Mouse (Mus musculus): Measurements from ENCODE around the gene Gm39566.

The Gm39566 gene

DNA sequence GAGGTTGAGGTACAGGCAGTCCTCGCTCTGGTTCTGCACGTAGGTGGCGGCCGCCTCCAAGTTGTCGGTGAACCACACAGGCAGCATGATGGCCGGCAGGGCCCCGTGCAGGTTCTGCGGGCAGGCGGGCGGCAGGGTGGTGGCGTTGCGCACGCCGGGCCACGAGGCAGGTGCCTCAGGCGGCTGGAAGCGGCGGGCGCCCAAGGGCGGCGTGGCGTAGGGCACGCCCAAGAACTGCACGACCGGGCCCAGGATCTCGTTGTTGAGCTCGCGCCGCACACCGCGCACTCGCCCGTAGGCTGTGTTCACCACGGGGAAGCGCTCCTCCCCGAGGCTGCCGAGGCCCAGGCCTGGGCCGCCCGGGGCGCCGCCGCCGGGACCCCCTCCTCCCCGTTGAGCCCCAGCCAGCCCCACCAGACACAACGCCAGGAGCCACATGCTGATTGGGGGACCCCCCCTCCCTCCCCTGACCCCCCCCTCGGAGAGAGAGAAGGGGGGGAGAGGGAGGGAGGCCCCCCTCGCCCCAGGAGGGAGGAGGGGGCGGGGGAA lies 19.0 kb upstream of the Gm39566 start:
- peak; percentile 50 for DNase-seq (ENCODE audit: low spot score)

DNA sequence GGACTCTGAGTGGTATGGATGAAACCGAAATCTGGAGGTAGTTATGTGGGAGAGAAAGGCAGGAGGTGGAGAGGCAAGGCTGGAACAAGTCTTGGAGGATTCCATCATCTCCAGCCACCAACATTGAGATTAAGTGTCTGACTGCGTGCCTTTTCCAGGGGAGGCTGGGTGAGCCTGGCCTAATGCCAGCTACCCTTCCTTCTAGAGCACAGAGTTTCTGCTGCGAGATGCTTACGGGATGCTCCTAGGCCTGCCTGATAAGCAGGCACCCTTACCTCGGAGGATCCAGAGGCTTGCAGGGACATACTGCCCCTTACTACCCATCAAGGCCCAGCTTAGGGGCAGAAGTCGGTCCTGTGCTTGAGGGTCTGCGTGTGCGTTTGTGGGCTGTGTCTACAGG lies 18.5 kb upstream of the Gm39566 start:
- DNase-seq (ENCODE audit: low spot score), result no peak

- no peak for DNase-seq (ENCODE audit: low spot score)
These were observed 13.7 kb upstream of the Gm39566 start for GRCm38 (mm10) chr11:69828832-69829231.

DNA sequence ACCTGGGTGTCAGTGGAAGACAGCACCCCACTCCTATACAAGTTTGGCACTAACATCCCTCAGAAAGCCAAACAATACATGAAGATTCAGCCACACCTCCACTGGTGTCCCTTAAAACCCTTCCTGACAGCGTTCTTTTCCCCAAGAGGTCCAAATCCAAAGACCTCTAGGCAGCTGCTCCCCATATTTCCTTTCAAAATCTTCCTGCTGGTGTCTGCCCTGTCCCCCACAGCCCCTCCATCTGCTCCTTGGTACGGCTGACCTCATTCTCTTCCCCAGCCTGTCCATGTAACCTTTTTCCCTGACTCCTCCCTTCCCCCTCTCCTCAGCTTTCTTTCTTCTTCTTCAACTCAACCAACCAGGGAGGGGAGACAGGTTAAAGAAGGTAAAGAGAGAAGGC lies 8.4 kb upstream of the Gm39566 start:
- no peak for DNase-seq (ENCODE audit: low spot score)

GRCm38 (mm10) chr11:69822080-69822479 lies 7.0 kb upstream of the Gm39566 start, which contains the start of gene Spem1:
Gene Spem1 (minus strand): TSS chr11:69822180.
- DNase-seq (ENCODE audit: low spot score), result no peak

- DNase-seq (ENCODE audit: low spot score), result no peak
These were observed 3.8 kb upstream of the Gm39566 start for GRCm38 (mm10) chr11:69818871-69819270.

- no peak for DNase-seq (ENCODE audit: low spot score)
These were observed 3.3 kb upstream of the Gm39566 start, which contains the start of gene Spem2 for GRCm38 (mm10) chr11:69818365-69818764. Gene Spem2 (minus strand): TSS chr11:69818465.

DNA sequence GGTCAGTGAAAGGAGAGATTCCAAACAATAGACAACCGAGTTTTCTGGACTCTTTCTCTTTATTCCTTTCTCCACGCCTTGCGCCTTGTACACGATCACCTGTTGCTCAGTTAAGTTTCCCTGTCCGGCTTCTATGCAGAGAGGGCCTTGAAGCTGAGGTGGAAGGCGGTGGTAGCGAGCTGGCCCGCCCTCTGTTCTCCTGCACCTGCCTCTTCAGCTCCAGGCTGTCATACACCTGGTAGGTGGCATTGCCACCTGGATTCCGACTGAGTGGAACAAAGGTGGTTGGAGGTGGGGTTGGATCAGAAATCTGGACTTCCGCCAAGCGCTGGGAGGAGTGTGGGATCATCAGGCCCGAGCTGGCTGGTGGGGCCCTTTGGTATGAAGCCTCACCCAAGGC lies 1.4 kb upstream of the Gm39566 start:
- no peak for DNase-seq (ENCODE audit: low spot score)

DNA sequence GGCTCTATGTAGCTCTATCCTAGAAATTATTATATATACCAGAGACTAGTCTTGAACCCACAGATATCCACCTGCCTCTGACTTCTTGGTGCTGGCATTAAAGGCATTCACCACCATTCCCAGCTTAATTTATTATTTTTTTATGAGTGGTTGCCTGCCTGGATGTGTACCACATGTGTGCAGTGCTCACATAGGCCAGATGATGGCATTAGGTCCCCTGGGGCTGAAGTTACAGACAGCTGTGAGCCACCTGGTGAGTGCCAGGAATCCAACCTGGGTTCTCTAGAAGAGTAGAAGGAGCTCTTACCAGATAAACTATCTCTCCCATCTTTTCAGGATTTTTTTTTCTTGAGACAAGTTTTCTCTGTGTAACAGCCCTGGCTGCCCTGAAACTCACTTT lies 4.8 kb downstream of the Gm39566 start:
- no peak for DNase-seq (ENCODE audit: low spot score)

- DNase-seq (ENCODE audit: low spot score), result no peak
These were observed 7.5 kb downstream of the Gm39566 start for GRCm38 (mm10) chr11:69807641-69808040.

GRCm38 (mm10) chr11:69806378-69806777 lies 8.7 kb downstream of the Gm39566 start:
- DNase-seq (ENCODE audit: low spot score), result no peak

DNA sequence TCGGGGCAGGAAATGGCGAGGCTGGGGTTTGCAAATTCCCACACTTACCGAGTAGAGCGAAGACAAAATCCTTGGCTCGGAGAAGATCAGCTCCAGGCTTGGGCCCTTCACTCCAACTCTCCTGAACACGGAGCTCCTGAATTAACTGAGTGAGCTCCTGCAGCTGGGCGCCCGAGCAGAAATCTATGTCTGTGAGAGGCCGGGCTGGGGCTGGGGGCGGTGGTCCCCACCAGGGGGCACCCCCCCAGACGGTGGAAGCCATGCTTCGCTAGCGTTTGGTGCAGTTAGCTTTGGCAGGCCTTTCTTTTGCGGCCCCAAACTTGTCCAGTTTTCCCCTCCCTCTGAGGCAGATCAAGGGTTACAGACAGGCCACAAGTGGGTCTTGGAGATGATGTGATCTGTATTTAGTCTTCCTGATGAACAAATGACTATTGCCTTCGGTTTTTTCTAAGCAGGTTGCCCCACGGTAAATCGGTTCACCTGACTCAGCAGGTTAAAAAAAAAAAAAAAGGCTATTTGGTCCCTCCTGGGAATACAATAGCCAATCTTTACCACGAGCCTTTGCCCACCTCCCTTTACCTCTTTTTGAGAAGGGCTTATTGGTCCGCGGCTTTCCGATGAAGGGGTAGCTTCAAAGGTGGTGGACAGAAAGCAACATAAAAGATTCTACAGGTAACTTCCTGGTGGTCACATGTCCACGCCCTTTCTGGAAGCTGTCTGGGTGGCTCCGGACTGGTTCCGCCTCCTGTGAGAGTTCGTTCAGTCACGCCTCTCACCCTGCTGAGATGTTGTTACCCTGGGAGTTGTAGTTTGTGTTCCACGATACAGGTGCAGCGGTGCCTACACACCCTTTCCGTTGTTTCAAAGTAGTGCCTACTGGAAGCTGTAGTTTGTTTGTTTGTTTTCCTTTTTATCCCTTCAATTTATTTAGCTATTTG lies 9.9 kb downstream of the Gm39566 start, which contains the start of gene Tmem102:
Gene Tmem102, minus strand, starts transcription at position 653 of the 938 bp plus-strand sequence.
- peak; percentile 80 for DNase-seq (ENCODE audit: low spot score)

DNA sequence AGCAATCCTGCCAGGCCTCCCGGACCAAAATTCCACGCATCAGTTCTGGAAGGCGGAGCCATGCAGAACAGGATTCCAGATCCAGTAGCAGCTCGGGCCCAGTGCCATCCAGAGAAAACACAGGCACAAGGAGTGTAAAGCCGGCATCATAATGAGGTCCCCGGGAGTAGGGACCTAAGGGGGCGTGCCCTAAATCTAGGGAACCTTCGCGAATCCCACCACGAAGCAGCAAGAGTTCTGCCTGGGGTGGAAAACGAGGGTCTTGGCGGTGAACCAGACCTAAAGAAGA lies 10.5 kb downstream of the Gm39566 start:
- DNase-seq (ENCODE audit: low spot score), result peak; percentile 42

DNA sequence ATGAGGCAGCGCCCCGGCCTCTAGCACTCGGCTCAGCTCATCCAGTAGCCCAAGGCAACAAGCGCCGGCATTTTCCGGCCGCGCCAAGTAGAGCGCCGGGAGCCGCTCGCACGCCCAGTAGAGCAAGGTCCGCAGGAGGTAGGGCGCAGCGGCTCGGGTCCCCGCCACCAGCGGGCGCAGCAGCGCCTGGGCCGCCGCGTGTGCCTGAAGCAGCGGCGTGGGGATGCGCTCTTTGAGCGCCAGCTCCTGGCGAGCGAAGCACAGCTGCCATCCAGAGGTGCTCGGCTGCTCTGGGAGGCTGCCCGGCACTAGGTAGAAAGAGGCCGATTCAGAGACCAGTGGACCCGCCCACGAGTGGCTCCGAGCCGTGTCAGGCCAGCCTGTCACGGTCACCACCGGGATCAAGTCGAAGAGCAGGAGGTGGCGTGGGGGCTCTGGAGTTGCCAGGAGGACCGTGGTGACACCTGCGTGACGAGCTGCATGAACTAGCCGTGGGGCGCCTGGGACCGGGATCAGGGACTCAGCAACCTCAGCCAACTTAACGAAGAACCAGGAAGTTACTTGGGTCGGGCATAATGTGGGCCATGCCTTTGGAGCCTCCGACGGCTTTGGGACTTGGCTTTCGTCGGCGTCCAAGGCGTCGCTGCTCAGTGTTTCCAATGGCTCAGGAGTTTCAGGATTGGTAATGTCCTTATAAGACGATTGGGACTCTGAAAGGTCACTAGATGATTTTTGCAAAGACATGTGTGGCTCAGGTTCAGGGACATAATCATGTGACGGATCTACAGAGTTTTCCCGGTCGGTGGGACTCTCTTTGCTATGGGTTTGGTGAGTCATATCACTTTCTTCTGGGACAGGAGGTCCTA lies 11.1 kb downstream of the Gm39566 start:
- DNase-seq (ENCODE audit: low spot score), result peak; percentile 71

GRCm38 (mm10) chr11:69803328-69803727 lies 11.8 kb downstream of the Gm39566 start:
- DNase-seq (ENCODE audit: low spot score), result no peak

DNA sequence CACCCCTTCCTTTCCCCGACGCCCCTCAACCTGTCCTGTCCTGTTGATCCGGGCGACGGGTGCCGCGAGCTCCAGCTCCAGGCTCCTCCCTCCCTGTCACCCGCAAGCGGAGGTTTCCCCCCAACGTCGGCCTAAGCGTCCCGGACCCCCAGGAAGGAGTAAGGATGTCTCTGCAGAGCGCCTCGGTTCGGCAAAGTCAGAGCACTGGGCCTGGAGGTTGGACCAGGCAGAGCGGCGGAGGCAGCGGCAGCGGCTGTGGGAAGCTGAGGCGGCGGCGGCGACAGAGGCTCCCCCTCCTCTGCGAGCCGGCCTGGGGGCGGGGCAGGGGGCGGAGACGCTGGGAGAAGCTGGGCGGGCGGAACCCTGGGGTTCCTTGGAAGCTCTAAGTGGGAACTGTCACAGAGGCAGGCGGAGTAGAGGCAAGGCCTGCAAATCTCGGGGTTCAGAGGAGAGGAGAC lies 12.4 kb downstream of the Gm39566 start:
- DNase-seq (ENCODE audit: low spot score), result peak; percentile 87

DNA sequence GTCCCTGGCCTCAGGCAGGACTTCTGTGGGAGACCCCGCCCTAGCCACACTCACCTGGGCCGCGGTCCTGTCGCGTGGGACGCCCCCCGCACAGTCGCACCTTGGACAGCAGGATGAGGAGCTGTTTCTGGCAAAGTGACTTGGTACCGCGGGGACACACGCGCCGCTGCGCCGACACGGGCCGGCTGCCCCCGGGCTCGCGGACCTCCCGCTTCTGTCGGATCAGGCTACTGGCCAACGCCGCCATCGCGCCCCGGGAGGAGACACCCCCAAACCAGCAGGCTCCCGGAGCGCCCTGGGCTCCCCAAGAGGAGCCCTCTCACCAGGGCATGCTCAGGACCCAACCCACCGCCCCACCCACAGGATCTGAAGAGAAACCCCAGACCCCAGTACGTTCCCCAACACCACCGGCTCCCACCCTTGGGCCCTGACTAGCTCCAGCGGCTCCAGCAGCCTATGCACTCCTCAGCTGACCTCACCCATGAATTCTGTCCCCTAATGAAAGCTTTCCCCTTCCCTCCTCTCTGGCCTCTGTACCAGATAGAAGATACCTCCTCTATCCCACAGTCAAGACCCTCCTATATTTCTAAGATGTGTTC lies 13.6 kb downstream of the Gm39566 start, which contains the start of gene Fgf11:
Gene Fgf11, minus strand, starts transcription at position 479 of the 599 bp plus-strand sequence.
- DNase-seq (ENCODE audit: low spot score), result peak; percentile 14

DNA sequence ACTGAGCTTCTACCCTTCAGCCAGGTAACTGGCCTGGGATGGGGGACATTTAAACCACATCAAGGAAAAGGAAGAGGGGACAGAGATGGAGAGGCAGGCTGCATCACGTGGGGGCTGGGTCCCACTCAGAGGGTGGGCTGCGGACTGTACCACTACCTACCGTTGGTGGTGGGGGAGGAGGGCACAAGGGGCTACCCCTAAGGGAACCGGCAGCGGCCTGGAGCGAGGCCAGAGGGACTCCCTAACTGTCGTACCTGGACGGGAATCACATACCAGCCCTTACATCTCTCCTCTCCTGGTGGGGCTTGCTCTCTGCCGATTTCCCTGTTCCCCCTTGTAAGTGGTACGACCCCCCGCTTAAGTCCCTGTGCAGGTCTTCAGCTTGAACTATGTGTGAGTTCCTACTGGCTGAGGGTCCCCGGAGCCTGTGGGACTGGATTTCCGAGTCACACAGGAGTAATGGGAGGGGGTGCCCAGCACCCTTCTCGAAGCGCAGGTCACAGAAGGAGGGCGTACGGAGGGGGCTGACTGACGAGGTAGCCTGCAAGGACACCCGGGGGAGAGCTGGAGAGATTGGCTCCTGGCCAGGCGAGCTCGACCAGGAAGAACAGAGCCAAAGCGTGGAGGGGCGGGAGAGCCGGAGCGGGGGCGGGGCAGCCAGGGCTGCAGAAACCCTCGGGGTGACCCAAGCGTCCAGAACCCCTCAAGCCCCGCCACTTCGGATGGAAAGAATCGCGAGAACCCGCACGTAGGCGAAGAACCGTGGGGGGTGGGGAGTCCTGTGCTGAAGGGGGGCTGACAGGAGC lies 14.5 kb downstream of the Gm39566 start:
- peak; percentile 64 for DNase-seq (ENCODE audit: low spot score)

GRCm38 (mm10) chr11:69800138-69800391 lies 15.0 kb downstream of the Gm39566 start:
- no peak for DNase-seq (ENCODE audit: low spot score)

DNA sequence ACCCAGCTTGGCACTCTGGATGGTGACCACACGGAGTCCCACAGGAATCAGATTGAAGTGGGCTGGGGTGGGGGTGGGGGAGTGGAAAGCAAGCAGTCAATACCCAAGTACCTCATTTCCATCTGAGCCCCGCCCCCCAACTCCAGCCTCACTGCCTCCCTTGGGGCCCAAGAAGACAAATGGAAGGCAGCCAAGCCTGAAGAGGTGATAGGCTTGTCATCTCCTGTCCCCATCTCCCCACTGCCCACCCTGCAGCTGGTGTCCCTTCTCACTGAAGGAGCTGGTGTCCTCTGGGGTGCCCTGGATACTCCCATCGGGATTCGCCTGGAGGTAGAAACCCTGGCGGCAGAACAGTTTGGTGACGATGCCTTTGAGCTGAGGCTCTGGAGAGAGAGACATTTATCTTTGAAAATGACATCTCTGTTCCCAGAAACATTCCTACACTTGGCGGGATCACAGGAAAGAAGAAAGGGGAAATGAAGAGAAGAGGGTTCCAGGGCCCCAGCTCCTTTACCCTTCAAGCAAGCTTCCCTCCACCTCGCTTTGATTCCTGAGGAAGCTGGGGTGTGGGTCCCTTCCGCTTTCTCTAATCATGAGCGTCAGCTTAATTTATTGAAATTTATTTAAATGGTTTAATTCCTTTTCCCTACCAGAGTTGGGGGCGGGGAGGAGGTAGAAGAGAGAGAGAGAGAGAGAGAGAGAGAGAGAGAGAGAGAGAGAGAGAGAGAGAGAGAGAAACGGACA lies 15.5 kb downstream of the Gm39566 start:
- DNase-seq (ENCODE audit: low spot score), result no peak

- DNase-seq (ENCODE audit: low spot score), result no peak
These were observed 17.2 kb downstream of the Gm39566 start for GRCm38 (mm10) chr11:69797924-69798323.

Data from urinary bladder, postnatal 14 days (tissue).